8 mouse cellular contexts compared by ENCODE assay signal in genomic region chr5:30622177-30622840, GRCm38 (mm10). TPM values are rescaled to one million over a fixed set of nuclear protein-coding genes. Genes with fewer than 3 reads are reported as not detected.
DNase-seq lines count a peak whose midpoint lies in the region; ATAC-seq and TF ChIP-seq lines count a peak whose summit lies in the region.

No protein-coding gene starts in this region.

- H3K4me3 ChIP-seq in heart, embryonic 11.5 days (ENCODE audit: low read depth, low read length), result peak overlapping the region; percentile 38
- peak overlapping the region; percentile 45 for H3K4me3 ChIP-seq in forebrain, embryonic 16.5 days (replicated peaks; ENCODE audit: low read length)
- H3K4me3 ChIP-seq in limb, embryonic 14.5 days (replicated peaks; ENCODE audit: low read length), result peak overlapping the region; percentile 43
- peak overlapping the region; percentile 43 for H3K4me3 ChIP-seq in midbrain, embryonic 12.5 days
- peak overlapping the region; percentile 19 for H3K4me3 ChIP-seq in stomach, postnatal 0 days (ENCODE audit: low read depth, low read length)

- peak overlapping the region; percentile 71 for H3K4me2 ChIP-seq in heart, embryonic 11.5 days
- H3K4me2 ChIP-seq in forebrain, embryonic 16.5 days (ENCODE audit: low read length), result peak overlapping the region; percentile 72
- peak overlapping the region; percentile 97 for H3K4me2 ChIP-seq in limb, embryonic 14.5 days (replicated peaks; ENCODE audit: low read depth, low read length, severe bottlenecking)
- H3K4me2 ChIP-seq in midbrain, embryonic 12.5 days (replicated peaks), result peak overlapping the region; percentile 75
- peak overlapping the region; percentile 53 for H3K4me2 ChIP-seq in stomach, postnatal 0 days (replicated peaks; ENCODE audit: low read depth)

- DNase-seq in heart, postnatal 4 days, result no peak
- peak; percentile 62 for DNase-seq in T-cell, adult 2 months (ENCODE audit: low spot score)
- DNase-seq in limb, embryonic 14.5 days (ENCODE audit: low spot score), result peak; percentile 20
- DNase-seq in stomach, postnatal 0 days (ENCODE audit: low spot score), result peak; percentile 57
- no peak for DNase-seq in left cerebral cortex, adult 8-10 months (ENCODE audit: low spot score in 2 of 2)

- H3K9me3 ChIP-seq in heart, embryonic 11.5 days (replicated peaks; ENCODE audit: control insufficient read depth, low read length), result no peaks in the 10 kb centered on the region
- H3K9me3 ChIP-seq in forebrain, embryonic 16.5 days (ENCODE audit: control insufficient read depth, low read length), result no peaks in the 10 kb centered on the region
- H3K9me3 ChIP-seq in limb, embryonic 14.5 days (ENCODE audit: control insufficient read depth, low read length), result no peaks in the 10 kb centered on the region
- H3K9me3 ChIP-seq in midbrain, embryonic 12.5 days, result no peaks in the 10 kb centered on the region
- H3K9me3 ChIP-seq in stomach, postnatal 0 days (ENCODE audit: control insufficient read depth, low read length), result no peaks in the 10 kb centered on the region

- no peak for TF ChIP-seq POLR2A in limb, embryonic 14.5 days (IDR thresholded peaks at IDR 0.05; ENCODE audit: borderline replicate concordance, extremely low read depth, insufficient read depth, insufficient read length)

- no peak; the same call in 1 of the 2 replicates for ATAC-seq in heart, embryonic 11.5 days (replicated peaks; ENCODE audit: insufficient number of reproducible peaks, low FRiP score, low TSS enrichment)
- peak; percentile 59 for ATAC-seq in forebrain, embryonic 16.5 days
- ATAC-seq in limb, embryonic 14.5 days (ENCODE audit: low FRiP score, low read depth), result peak; percentile 66; the same call in 1 of the 2 replicates
- ATAC-seq in midbrain, embryonic 12.5 days (ENCODE audit: low FRiP score, low read depth), result peak; percentile 47; the same call in 1 of the 2 replicates
- peak; percentile 44 for ATAC-seq in stomach, postnatal 0 days (ENCODE audit: low FRiP score, low TSS enrichment)

- H3K27me3 ChIP-seq in heart, embryonic 11.5 days (ENCODE audit: control insufficient read depth, insufficient read depth, low read length), result peaks cover 26% of the 10 kb centered on the region
- H3K27me3 ChIP-seq in forebrain, embryonic 16.5 days (replicated peaks; ENCODE audit: control insufficient read depth, insufficient read depth, low read length), result peaks cover 19% of the 10 kb centered on the region
- peaks cover 14% of the 10 kb centered on the region; the same call in 1 of the 2 replicates for H3K27me3 ChIP-seq in limb, embryonic 14.5 days (ENCODE audit: control insufficient read depth, insufficient read depth, low read length)
- peaks cover 61% of the 10 kb centered on the region for H3K27me3 ChIP-seq in midbrain, embryonic 12.5 days
- H3K27me3 ChIP-seq in stomach, postnatal 0 days (ENCODE audit: control insufficient read depth, insufficient read depth, low read length), result no peaks in the 10 kb centered on the region

- peak overlapping the region; percentile 62 for H3K9ac ChIP-seq in heart, embryonic 11.5 days (ENCODE audit: low read depth, low read length)
- peak overlapping the region; percentile 57 for H3K9ac ChIP-seq in forebrain, embryonic 16.5 days (replicated peaks; ENCODE audit: low read depth, low read length)
- H3K9ac ChIP-seq in limb, embryonic 14.5 days (ENCODE audit: low read depth, low read length, severe bottlenecking), result peak overlapping the region; percentile 49
- H3K9ac ChIP-seq in midbrain, embryonic 12.5 days (replicated peaks), result peak overlapping the region; percentile 34; the same call in 1 of the 2 replicates
- no peak overlapping the region; the same call in 1 of the 2 replicates for H3K9ac ChIP-seq in stomach, postnatal 0 days (ENCODE audit: low read length)

- H3K4me1 ChIP-seq in heart, embryonic 11.5 days (ENCODE audit: control insufficient read depth, insufficient read depth, low read length), result peaks cover 41% of the 10 kb centered on the region
- H3K4me1 ChIP-seq in forebrain, embryonic 16.5 days (replicated peaks; ENCODE audit: control insufficient read depth, insufficient read depth, low read length), result peaks cover 17% of the 10 kb centered on the region
- H3K4me1 ChIP-seq in limb, embryonic 14.5 days (ENCODE audit: control insufficient read depth, insufficient read depth, low read length), result peaks cover 11% of the 10 kb centered on the region
- peaks cover 13% of the 10 kb centered on the region for H3K4me1 ChIP-seq in midbrain, embryonic 12.5 days
- peaks cover 4% of the 10 kb centered on the region for H3K4me1 ChIP-seq in stomach, postnatal 0 days (replicated peaks; ENCODE audit: control insufficient read depth, insufficient read depth)

- TF ChIP-seq CTCF in stomach, postnatal 0 days (IDR thresholded peaks at IDR 0.05; ENCODE audit: low read depth), result peak; percentile 29; the same call in 1 of the 2 replicates

- no peak for TF ChIP-seq EP300 in stomach, postnatal 0 days (optimal IDR thresholded peaks at IDR 0.05)

- no peaks in the 10 kb centered on the region for H3K36me3 ChIP-seq in heart, embryonic 11.5 days (ENCODE audit: control insufficient read depth, insufficient read depth, low read length)
- H3K36me3 ChIP-seq in forebrain, embryonic 16.5 days (ENCODE audit: control insufficient read depth, insufficient read depth), result no peaks in the 10 kb centered on the region
- no peaks in the 10 kb centered on the region for H3K36me3 ChIP-seq in limb, embryonic 14.5 days (ENCODE audit: control insufficient read depth, insufficient read depth, low read length)
- H3K36me3 ChIP-seq in midbrain, embryonic 12.5 days, result no peaks in the 10 kb centered on the region
- H3K36me3 ChIP-seq in stomach, postnatal 0 days (ENCODE audit: control insufficient read depth, insufficient read depth, low read length), result no peaks in the 10 kb centered on the region

- H3K27ac ChIP-seq in heart, embryonic 11.5 days (ENCODE audit: low read depth, low read length), result no peak overlapping the region
- H3K27ac ChIP-seq in forebrain, embryonic 16.5 days (ENCODE audit: low read length), result no peak overlapping the region
- no peak overlapping the region for H3K27ac ChIP-seq in limb, embryonic 14.5 days (replicated peaks; ENCODE audit: low read depth, low read length)
- H3K27ac ChIP-seq in midbrain, embryonic 12.5 days (replicated peaks), result no peak overlapping the region
- no peak overlapping the region for H3K27ac ChIP-seq in stomach, postnatal 0 days (replicated peaks)

- 3% methylated on average over 69 of the region's 69 CpGs for WGBS in heart, embryonic 11.5 days (ENCODE audit: insufficient replicate concordance)
- 1% methylated on average over 69 of the region's 69 CpGs for WGBS in forebrain, embryonic 16.5 days
- 4% methylated on average over 61 of the region's 69 CpGs for WGBS in limb, embryonic 14.5 days
- 2% methylated on average over 68 of the region's 69 CpGs for WGBS in midbrain, embryonic 12.5 days
- 16% methylated on average over 69 of the region's 69 CpGs for WGBS in stomach, postnatal 0 days

RNA-seq across cellular contexts. Expression of gene Slc35f6, which starts 25.4 kb away (rescaled TPM):
- 21.6 and 22.9 TPM in 2 replicates for polyA plus RNA-seq in heart, embryonic 11.5 days (2014; fragmentation: Nextera tagmentation; extraction: Ambion mirVana)
- total RNA-seq in heart, postnatal 4 days (2021), result 10 to 100 TPM; 35.1 to 38.5 TPM
- 30.1 and 32.5 TPM in 2 replicates for polyA plus RNA-seq in forebrain, embryonic 16.5 days (2015; fragmentation: Nextera tagmentation; extraction: Ambion mirVana)
- 35.4 and 53.6 TPM in 2 replicates for polyA plus RNA-seq in limb, embryonic 14.5 days (2012; rRNA removed)
- 28.2 and 32.0 TPM in 2 replicates for polyA plus RNA-seq in limb, embryonic 14.5 days (2014; fragmentation: Nextera tagmentation; extraction: Ambion mirVana)
- polyA plus RNA-seq in midbrain, embryonic 12.5 days (2016; fragmentation: Nextera tagmentation; extraction: Ambion mirVana), result 25.4 and 29.1 TPM in 2 replicates
- polyA plus RNA-seq in stomach, postnatal 0 days (2015; fragmentation: Nextera tagmentation; extraction: Ambion mirVana), result 30.6 and 35.6 TPM in 2 replicates
- 10 to 100 TPM; 37.6 to 43.3 (median 39.8) TPM for total RNA-seq in left cerebral cortex, adult 8-10 months (2022)

RNA-seq across cellular contexts. Expression of gene Kcnk3, which starts 34.3 kb away (rescaled TPM):
- polyA plus RNA-seq in heart, embryonic 11.5 days (2014; fragmentation: Nextera tagmentation; extraction: Ambion mirVana), result 36.8 and 37.8 TPM in 2 replicates
- total RNA-seq in heart, postnatal 4 days (2021), result 100 to 1,000 TPM; 145 TPM
- polyA plus RNA-seq in forebrain, embryonic 16.5 days (2015; fragmentation: Nextera tagmentation; extraction: Ambion mirVana), result 2.8 and 3.5 TPM in 2 replicates
- 0.53 and 0.54 TPM in 2 replicates for polyA plus RNA-seq in limb, embryonic 14.5 days (2012; rRNA removed)
- 0.59 and 0.88 TPM in 2 replicates for polyA plus RNA-seq in limb, embryonic 14.5 days (2014; fragmentation: Nextera tagmentation; extraction: Ambion mirVana)
- 0.82 and 1.3 TPM in 2 replicates for polyA plus RNA-seq in midbrain, embryonic 12.5 days (2016; fragmentation: Nextera tagmentation; extraction: Ambion mirVana)
- 11.1 and 13.8 TPM in 2 replicates for polyA plus RNA-seq in stomach, postnatal 0 days (2015; fragmentation: Nextera tagmentation; extraction: Ambion mirVana)
- 10 to 100 TPM; 19.5 to 25.2 (median 21.7) TPM for total RNA-seq in left cerebral cortex, adult 8-10 months (2022)

RNA-seq across cellular contexts. Expression of gene Cenpa, which starts 44.3 kb away (rescaled TPM):
- 296 and 306 TPM in 2 replicates for polyA plus RNA-seq in heart, embryonic 11.5 days (2014; fragmentation: Nextera tagmentation; extraction: Ambion mirVana)
- 100 to 1,000 TPM; 141 to 145 TPM for total RNA-seq in heart, postnatal 4 days (2021)
- 95.3 and 114 TPM in 2 replicates for polyA plus RNA-seq in forebrain, embryonic 16.5 days (2015; fragmentation: Nextera tagmentation; extraction: Ambion mirVana)
- polyA plus RNA-seq in limb, embryonic 14.5 days (2012; rRNA removed), result 206 and 228 TPM in 2 replicates
- polyA plus RNA-seq in limb, embryonic 14.5 days (2014; fragmentation: Nextera tagmentation; extraction: Ambion mirVana), result 272 and 276 TPM in 2 replicates
- polyA plus RNA-seq in midbrain, embryonic 12.5 days (2016; fragmentation: Nextera tagmentation; extraction: Ambion mirVana), result 268 and 290 TPM in 2 replicates
- polyA plus RNA-seq in stomach, postnatal 0 days (2015; fragmentation: Nextera tagmentation; extraction: Ambion mirVana), result 58.1 and 79.9 TPM in 2 replicates
- 1 to 10 TPM; 3.8 to 4.9 (median 4.5) TPM for total RNA-seq in left cerebral cortex, adult 8-10 months (2022)

Comparison
In these comparisons a context has a peak if more than half of its experiments do, and no peak if none do; other contexts are left out.
1. DNase-seq: peak in T-cell, adult 2 months (single experiment), limb, embryonic 14.5 days (single experiment) and stomach, postnatal 0 days (single experiment); none in heart, postnatal 4 days (single experiment) and left cerebral cortex, adult 8-10 months (0 of 2).
2. Peak in every context shown above with its lines, with median percentiles within 50 percentile points of each other: H3K4me2 ChIP-seq and H3K4me3 ChIP-seq.